Mouse (Mus musculus) embryonic facial prominence, embryonic 14.5 days (tissue): ENCODE measurements around the gene Ephb2. TPM values are rescaled to one million over a fixed set of nuclear protein-coding genes. Genes with fewer than 3 reads are reported as not detected.

Source experiments
- ATAC-seq: fragments of 200-750 bp; cut with Nextera tagmentation; 2 replicates; pipeline ENCODE4 v1.8.0; 2017; ENCODE audit warnings: low read depth, moderate number of reproducible peaks, moderate TSS enrichment
- DNase-seq: peaks from one replicate; pipeline ENCODE4 v3.0.0-alpha.2; 2015; ENCODE audit warnings: low spot score
- H3K27ac ChIP-seq: fragments of 300-500 bp; sonication (generic); replicated peaks from 2 replicates; pipeline ENCODE4 v1.5.1; 2014; ENCODE audit warnings: low read depth, mild to moderate bottlenecking, low read length, moderate library complexity
- H3K27me3 ChIP-seq: fragments of 300-500 bp; sonication (generic); replicated peaks from 2 replicates; pipeline ENCODE4 v1.6.1; 2014; ENCODE audit warnings: low read length; ENCODE audit not compliant: control insufficient read depth, insufficient read depth
- H3K36me3 ChIP-seq: fragments of 300-500 bp; sonication (generic); 2 replicates; pipeline ENCODE4 v1.6.1; 2014; ENCODE audit warnings: low read length, mixed read lengths; ENCODE audit not compliant: control insufficient read depth, insufficient read depth
- H3K4me1 ChIP-seq: fragments of 300-500 bp; sonication (generic); 2 replicates; pipeline ENCODE4 v1.6.1; 2014; ENCODE audit warnings: antibody characterized with exemption, low read length; ENCODE audit not compliant: control insufficient read depth, insufficient read depth
- H3K4me2 ChIP-seq: fragments of 300-500 bp; sonication (generic); 2 replicates; pipeline ENCODE4 v1.6.1; 2014; ENCODE audit warnings: low read depth, mild to moderate bottlenecking, low read length, moderate library complexity, mixed read lengths
- H3K4me3 ChIP-seq: fragments of 300-500 bp; sonication (generic); 2 replicates; pipeline ENCODE4 v1.5.1; 2014; ENCODE audit warnings: low read depth, mild to moderate bottlenecking, low read length
- H3K9ac ChIP-seq: fragments of 300-500 bp; sonication (generic); 2 replicates; pipeline ENCODE4 v1.6.1; 2014; ENCODE audit warnings: low read depth, mild to moderate bottlenecking, low read length, moderate library complexity, mixed read lengths
- H3K9me3 ChIP-seq: fragments of 300-500 bp; sonication (generic); 2 replicates; pipeline ENCODE4 v1.6.1; 2016; ENCODE audit warnings: low read length; ENCODE audit not compliant: control insufficient read depth
- WGBS: fragments of 180-500 bp; shearing (Covaris S2); extraction: QIAGEN DNeasy Blood & Tissue Kit; methylation state at CpG from one replicate; pipeline ENCODE4 v1.1.7; 2014; 5-methylcytosine and 5-hydroxymethylcytosine counted together
- polyA plus RNA-seq: library from polyadenylated mRNA; unstranded; fragments of >200 nt; fragmentation: Nextera tagmentation; extraction: Ambion mirVana; gene quantifications from 2 replicates; pipeline ENCODE4 v1.2.1, GENCODE M21; 2014

The Ephb2 gene
- polyA plus RNA-seq, 1 experiment from 2014 or later = 14.9 TPM

DNA sequence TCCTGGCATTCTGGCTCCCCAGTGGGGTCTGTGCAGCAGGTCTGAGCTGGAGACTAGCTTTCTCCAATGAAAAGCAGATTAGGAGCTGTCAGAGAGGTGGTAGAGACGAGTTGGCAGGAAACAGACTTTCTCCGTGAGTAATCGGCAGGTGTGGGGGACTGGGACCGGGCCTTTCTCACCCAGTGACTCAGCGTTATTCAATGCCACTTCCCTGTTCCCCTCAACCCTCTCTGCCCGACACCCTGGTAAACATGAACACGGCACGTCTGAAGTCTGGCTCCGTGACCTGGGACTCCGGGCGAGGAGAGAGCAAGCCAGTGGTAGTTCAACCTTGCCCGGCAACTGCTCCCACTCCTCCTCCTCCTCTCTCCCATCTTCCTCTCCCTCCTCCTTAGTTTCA, 33.3 kb downstream of the Ephb2 start:
- Histone ChIP-seq H3K27me3 (no peaks in the 10 kb centered on the region), H3K27ac (no peak overlapping the region), H3K4me3 (no peak overlapping the region), H3K36me3 (no peaks in the 10 kb centered on the region), H3K4me1 (peaks cover 50% of the 10 kb centered on the region), H3K9me3 (no peaks in the 10 kb centered on the region), H3K4me2 (no peak overlapping the region), H3K9ac (no peak overlapping the region)
- ATAC-seq (peak; percentile 31; the same call in 1 of the 2 replicates), DNase-seq (peak; percentile 70)
- 37% methylated on average over 12 of the region's 12 CpGs for WGBS

- 64% methylated on average over 5 of the region's 5 CpGs for WGBS
- DNase-seq (no peak), ATAC-seq (no peak)
- no peak overlapping the region for H3K27ac ChIP-seq
- H3K9me3 ChIP-seq = no peaks in the 10 kb centered on the region
- peaks cover 45% of the 10 kb centered on the region for H3K4me1 ChIP-seq
- no peak overlapping the region for H3K9ac ChIP-seq
- H3K4me2 ChIP-seq = no peak overlapping the region
- no peaks in the 10 kb centered on the region for H3K27me3 ChIP-seq
- no peak overlapping the region for H3K4me3 ChIP-seq
- H3K36me3 ChIP-seq = no peaks in the 10 kb centered on the region
These were observed 33.8 kb downstream of the Ephb2 start for GRCm38 (mm10) chr4:136801944-136802343.

- H3K4me1 ChIP-seq = peaks cover 40% of the 10 kb centered on the region
- WGBS = 94% methylated on average over 7 of the region's 8 CpGs
- H3K4me2 ChIP-seq = no peak overlapping the region
- no peak overlapping the region for H3K9ac ChIP-seq
- no peaks in the 10 kb centered on the region for H3K9me3 ChIP-seq
- H3K27ac ChIP-seq = no peak overlapping the region
- no peak overlapping the region for H3K4me3 ChIP-seq
- no peak for DNase-seq
- no peaks in the 10 kb centered on the region for H3K36me3 ChIP-seq
- ATAC-seq = no peak
- no peaks in the 10 kb centered on the region for H3K27me3 ChIP-seq
These were observed 34.3 kb downstream of the Ephb2 start for GRCm38 (mm10) chr4:136801463-136801862.

- ATAC-seq = no peak
- Histone ChIP-seq H3K27ac (peak overlapping the region; percentile 63; the same call in 1 of the 2 replicates), H3K4me1 (peaks cover 36% of the 10 kb centered on the region), H3K9ac (no peak overlapping the region), H3K4me3 (no peak overlapping the region), H3K4me2 (peak overlapping the region; percentile 23), H3K36me3 (no peaks in the 10 kb centered on the region), H3K9me3 (no peaks in the 10 kb centered on the region), H3K27me3 (no peaks in the 10 kb centered on the region)
- DNase-seq = peak; percentile 67
- 23% methylated on average over 13 of the region's 14 CpGs for WGBS
These were observed 35.4 kb downstream of the Ephb2 start for GRCm38 (mm10) chr4:136800366-136800765.

- Histone ChIP-seq H3K27ac (no peak overlapping the region), H3K36me3 (no peaks in the 10 kb centered on the region), H3K9ac (no peak overlapping the region), H3K9me3 (no peaks in the 10 kb centered on the region), H3K4me1 (peaks cover 39% of the 10 kb centered on the region), H3K4me2 (no peak overlapping the region), H3K27me3 (no peaks in the 10 kb centered on the region), H3K4me3 (no peak overlapping the region)
- ATAC-seq = no peak
- no peak for DNase-seq
- 67% methylated on average over 23 of the region's 23 CpGs for WGBS
These were observed 37.9 kb downstream of the Ephb2 start for GRCm38 (mm10) chr4:136797677-136798569.

DNA sequence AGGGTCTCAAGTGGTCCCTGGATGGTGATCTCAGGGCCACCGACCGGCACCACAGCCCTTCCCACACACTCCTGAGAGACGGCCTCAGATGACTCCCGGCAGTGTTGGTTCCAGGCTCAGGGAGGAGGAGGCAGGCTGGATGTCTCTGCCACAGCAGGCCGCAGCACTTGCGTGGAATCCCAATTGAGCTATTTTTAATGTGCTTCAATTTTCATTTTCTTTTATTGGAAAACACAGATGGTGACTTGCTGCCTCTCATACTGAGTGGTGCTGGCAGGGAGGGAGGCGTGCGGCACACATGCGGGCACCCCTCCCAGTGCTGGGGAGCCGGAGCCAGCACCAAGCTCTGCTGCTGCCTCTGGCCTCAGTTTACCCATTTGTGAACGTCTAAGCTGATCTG, 42.5 kb downstream of the Ephb2 start:
- H3K4me2 ChIP-seq = no peak overlapping the region
- DNase-seq (no peak), ATAC-seq (no peak)
- H3K9me3 ChIP-seq = no peaks in the 10 kb centered on the region
- H3K9ac ChIP-seq = no peak overlapping the region
- H3K27ac ChIP-seq = no peak overlapping the region
- 85% methylated on average over 10 of the region's 11 CpGs for WGBS
- H3K27me3 ChIP-seq = no peaks in the 10 kb centered on the region
- no peaks in the 10 kb centered on the region for H3K36me3 ChIP-seq
- peaks cover 21% of the 10 kb centered on the region for H3K4me1 ChIP-seq
- no peak overlapping the region for H3K4me3 ChIP-seq

DNA sequence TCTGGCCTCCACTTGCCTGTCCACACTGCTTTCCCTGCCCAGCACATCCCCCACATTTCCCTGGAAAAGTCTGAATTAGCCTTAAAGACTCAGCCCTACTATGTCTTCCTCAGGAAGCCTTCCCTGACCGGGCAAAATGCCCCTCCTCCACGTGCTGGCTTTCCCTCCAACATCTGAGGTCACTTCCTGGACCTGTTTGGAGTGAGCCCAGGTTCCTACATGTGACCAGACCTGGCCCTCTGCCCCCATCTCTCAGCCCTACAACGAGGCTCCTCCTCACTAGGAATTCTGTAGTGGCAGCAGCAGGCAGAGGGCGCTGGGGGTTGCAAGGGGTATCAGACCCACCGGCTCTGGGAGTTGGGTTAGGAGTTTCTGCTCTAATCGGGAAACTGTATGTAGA, 46.0 kb downstream of the Ephb2 start:
- ATAC-seq (no peak), DNase-seq (no peak)
- Histone ChIP-seq H3K36me3 (no peaks in the 10 kb centered on the region), H3K4me2 (no peak overlapping the region), H3K9me3 (no peaks in the 10 kb centered on the region), H3K27ac (no peak overlapping the region), H3K9ac (no peak overlapping the region), H3K4me1 (peaks cover 18% of the 10 kb centered on the region), H3K4me3 (no peak overlapping the region), H3K27me3 (no peaks in the 10 kb centered on the region)
- WGBS = 55% methylated on average over 6 of the region's 6 CpGs

GRCm38 (mm10) chr4:136787357-136787756, 48.4 kb downstream of the Ephb2 start:
- Histone ChIP-seq H3K4me1 (peaks cover 27% of the 10 kb centered on the region), H3K9me3 (no peaks in the 10 kb centered on the region), H3K9ac (peak overlapping the region; percentile 30; the same call in 1 of the 2 replicates), H3K36me3 (no peaks in the 10 kb centered on the region), H3K4me2 (no peak overlapping the region), H3K4me3 (no peak overlapping the region), H3K27me3 (no peaks in the 10 kb centered on the region), H3K27ac (0 out of 2 replicates have a peak overlapping the region, but pooled peaks have one; percentile 44)
- ATAC-seq (no peak), DNase-seq (no peak)
- WGBS = 55% methylated on average over 4 of the region's 4 CpGs
